9 mouse cellular contexts compared by ENCODE assay signal in genomic region chr19:37692879-37693278, GRCm38 (mm10). TPM values are rescaled to one million over a fixed set of nuclear protein-coding genes. Genes with fewer than 3 reads are reported as not detected.
DNase-seq lines count a peak whose midpoint lies in the region; ATAC-seq and TF ChIP-seq lines count a peak whose summit lies in the region.
"Had no signal": no experiment of that assay in that cellular context is flagged by ENCODE, and none has a peak within 500 bp of the region (broad histone marks: within the 10 kb centered on the region; RNA-seq: fewer than 3 reads in every experiment).

No protein-coding gene starts in this region.

- peak overlapping the region; percentile 52 for H3K4me3 ChIP-seq in gastrocnemius, adult 2 months
- peak overlapping the region; percentile 32 for H3K4me3 ChIP-seq in hindbrain, embryonic 14.5 days (replicated peaks; ENCODE audit: low read length)
- H3K4me3 ChIP-seq in midbrain, embryonic 15.5 days: peak overlapping the region; percentile 39

- H3K9ac ChIP-seq in hindbrain, embryonic 14.5 days: peak overlapping the region; percentile 42; the same call in 1 of the 2 replicates
- H3K9ac ChIP-seq in midbrain, embryonic 15.5 days: 0 out of 2 replicates have a peak overlapping the region, but pooled peaks have one; percentile 24

- no peak for TF ChIP-seq CTCF in gastrocnemius, adult 2 months (IDR thresholded peaks at IDR 0.05)

- no peaks in the 10 kb centered on the region for H3K36me3 ChIP-seq in hindbrain, embryonic 14.5 days (replicated peaks; ENCODE audit: control insufficient read depth, insufficient read depth)
- H3K36me3 ChIP-seq in midbrain, embryonic 15.5 days (replicated peaks): no peaks in the 10 kb centered on the region

- under 1% methylated on average over 40 of the region's 40 CpGs for WGBS in hindbrain, embryonic 14.5 days
- WGBS in midbrain, embryonic 15.5 days: under 1% methylated on average over 40 of the region's 40 CpGs

- ATAC-seq in hindbrain, embryonic 14.5 days (ENCODE audit: low FRiP score): peak; percentile 56; the same call in 1 of the 2 replicates
- peak; percentile 73 for ATAC-seq in midbrain, embryonic 15.5 days (replicated peaks)
- no peak for ATAC-seq in CD4-positive, CD25-positive, alpha-beta regulatory T cell, adult 4 months
- no peak for ATAC-seq in cerebellum, adult (ENCODE audit: insufficient number of reproducible peaks, low FRiP score, low TSS enrichment)

- H3K4me1 ChIP-seq in hindbrain, embryonic 14.5 days (replicated peaks; ENCODE audit: control insufficient read depth, insufficient read depth, low read length): peaks cover 23% of the 10 kb centered on the region
- peaks cover 32% of the 10 kb centered on the region for H3K4me1 ChIP-seq in midbrain, embryonic 15.5 days

- H3K27me3 ChIP-seq in hindbrain, embryonic 14.5 days (ENCODE audit: control insufficient read depth, insufficient read depth, low read length): peaks cover 100% of the 10 kb centered on the region
- peaks cover 100% of the 10 kb centered on the region for H3K27me3 ChIP-seq in midbrain, embryonic 15.5 days (replicated peaks)

- peak overlapping the region; percentile 61 for H3K4me2 ChIP-seq in hindbrain, embryonic 14.5 days (replicated peaks)
- H3K4me2 ChIP-seq in midbrain, embryonic 15.5 days: peak overlapping the region; percentile 65

- DNase-seq in gastrocnemius, adult 2 months: no peak
- no peak for DNase-seq in gastrocnemius, postnatal 25 days
- DNase-seq in thymus, postnatal 25 days: peak; percentile 6
- no peak for DNase-seq in thymus, postnatal 10 days (ENCODE audit: low spot score in 2 of 2)
- DNase-seq in hindbrain, embryonic 14.5 days (ENCODE audit: low spot score): peak; percentile 63

- no peak overlapping the region for H3K27ac ChIP-seq in gastrocnemius, adult 2 months
- no peak overlapping the region for H3K27ac ChIP-seq in hindbrain, embryonic 14.5 days
- H3K27ac ChIP-seq in midbrain, embryonic 15.5 days: no peak overlapping the region

- intact Hi-C loops in gastrocnemius, adult 2 months (cut with DNase I): no loop called here

- H3K9me3 ChIP-seq in hindbrain, embryonic 14.5 days (ENCODE audit: control insufficient read depth, low read length): no peaks in the 10 kb centered on the region
- H3K9me3 ChIP-seq in midbrain, embryonic 15.5 days: no peaks in the 10 kb centered on the region

RNA-seq across cellular contexts. Expression of gene Cyp26a1, which starts 4.7 kb away (rescaled TPM):
- under 1 TPM; 0.18 to 0.36 TPM for total RNA-seq in gastrocnemius, adult 2 months (2021)
- under 1 TPM in 1 of 2 experiments, not detected in 1; 0.38 TPM for total RNA-seq in gastrocnemius, postnatal 25 days (2021)
- 0.30 and 0.59 TPM in 2 replicates for polyA plus RNA-seq in hindbrain, embryonic 14.5 days (2014; fragmentation: Nextera tagmentation; extraction: Ambion mirVana)
- polyA plus RNA-seq in midbrain, embryonic 15.5 days (2015; fragmentation: Nextera tagmentation; extraction: Ambion mirVana): not detected in 2 replicates
- polyA plus RNA-seq in CD4-positive, CD25-positive, alpha-beta regulatory T cell, adult 4 months (2017; shearing (Covaris generic)): not detected

RNA-seq across cellular contexts. Expression of gene Cyp26c1, which starts 7.5 kb away (rescaled TPM):
- total RNA-seq in gastrocnemius, adult 2 months (2021): under 1 TPM in 1 of 2 experiments, not detected in 1; 0.13 TPM
- under 1 TPM in 1 of 2 experiments, not detected in 1; 0.16 TPM for total RNA-seq in gastrocnemius, postnatal 25 days (2021)
- 0.12 TPM in 1 of 2 replicates, not detected in the other for polyA plus RNA-seq in hindbrain, embryonic 14.5 days (2014; fragmentation: Nextera tagmentation; extraction: Ambion mirVana)
- not detected in 2 replicates for polyA plus RNA-seq in midbrain, embryonic 15.5 days (2015; fragmentation: Nextera tagmentation; extraction: Ambion mirVana)
- not detected for polyA plus RNA-seq in CD4-positive, CD25-positive, alpha-beta regulatory T cell, adult 4 months (2017; shearing (Covaris generic))
- total RNA-seq: heart, postnatal 10 days had no signal

Comparison
In these comparisons a context has a peak if more than half of its experiments do, and no peak if none do; other contexts are left out.
1. DNase-seq: peak in thymus, postnatal 25 days (single experiment) and hindbrain, embryonic 14.5 days (single experiment); none in gastrocnemius, adult 2 months (single experiment), gastrocnemius, postnatal 25 days (single experiment) and thymus, postnatal 10 days (0 of 2).
2. ATAC-seq: peak in hindbrain, embryonic 14.5 days (single experiment) and midbrain, embryonic 15.5 days (single experiment); none in CD4-positive, CD25-positive, alpha-beta regulatory T cell, adult 4 months (single experiment) and cerebellum, adult (single experiment).
3. Peak in every context shown above with its lines, with median percentiles within 50 percentile points of each other: H3K4me3 ChIP-seq.